Mouse (Mus musculus) skeletal muscle tissue, adult 2 months (tissue): ENCODE measurements around the gene Cdr2l.

Experiments used
- DNase-seq: peaks from one replicate; pipeline ENCODE4 v3.0.0-alpha.2; 2012; ENCODE audit warnings: low read depth, low spot score

Cdr2l gene

DNA sequence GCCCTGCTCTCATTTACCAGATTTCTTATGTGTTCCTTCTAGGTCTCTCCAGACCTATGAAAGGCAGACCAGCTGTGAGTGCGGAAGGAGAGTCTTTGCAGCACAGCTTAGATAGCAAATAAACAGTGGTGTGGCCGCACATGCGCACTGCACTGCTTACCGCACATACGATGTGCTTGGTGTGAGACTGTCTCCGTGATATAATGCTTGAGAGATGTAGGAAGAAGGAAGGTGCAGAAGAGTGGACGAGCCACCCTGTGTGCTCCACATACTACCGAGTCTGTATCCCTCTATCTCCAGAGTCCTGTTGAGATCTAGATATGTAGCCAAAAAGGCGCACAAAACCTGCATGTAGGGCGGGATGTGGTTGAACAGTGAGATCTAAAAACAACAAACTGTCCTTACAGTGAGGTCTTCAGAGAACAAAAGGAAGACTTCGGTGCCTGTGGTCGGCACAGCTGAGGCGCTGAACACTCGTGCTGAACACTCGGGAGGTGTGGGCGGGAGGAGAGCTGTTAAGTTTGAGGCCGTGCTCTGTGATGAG lies 25.2 kb downstream of the Cdr2l start:
- DNase-seq = no peak

DNA sequence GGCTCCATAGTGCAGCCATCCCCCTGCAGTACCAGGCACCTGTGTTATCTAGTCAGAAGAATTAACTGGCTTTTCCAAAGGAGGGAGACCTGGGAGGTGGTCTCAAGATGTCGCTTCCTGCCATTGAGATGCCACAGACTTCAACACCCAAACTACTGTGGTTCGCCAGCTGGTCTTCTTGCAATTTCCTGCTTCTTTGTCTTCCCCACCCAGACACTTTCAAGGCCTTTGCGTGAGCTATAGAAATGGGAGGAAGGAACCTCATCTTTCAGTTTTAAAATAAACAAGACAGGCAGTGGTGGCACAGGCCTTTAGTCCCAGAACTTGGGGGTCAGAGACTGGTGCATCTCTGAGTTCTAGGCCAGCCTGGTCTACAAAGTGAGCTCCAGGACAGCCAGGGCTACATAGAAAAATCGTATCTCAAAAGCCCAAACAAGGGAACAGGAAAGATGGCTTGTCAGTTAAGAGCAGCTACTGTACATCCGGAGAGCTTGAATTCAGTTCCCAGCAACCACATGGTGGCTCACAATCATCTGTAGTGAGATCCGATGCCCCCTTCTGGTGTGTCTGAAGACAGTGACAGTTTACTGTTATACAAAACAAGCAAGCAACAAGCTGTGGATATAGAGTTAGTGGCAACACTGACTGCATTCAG lies 26.7 kb downstream of the Cdr2l start:
- no peak for DNase-seq

DNA sequence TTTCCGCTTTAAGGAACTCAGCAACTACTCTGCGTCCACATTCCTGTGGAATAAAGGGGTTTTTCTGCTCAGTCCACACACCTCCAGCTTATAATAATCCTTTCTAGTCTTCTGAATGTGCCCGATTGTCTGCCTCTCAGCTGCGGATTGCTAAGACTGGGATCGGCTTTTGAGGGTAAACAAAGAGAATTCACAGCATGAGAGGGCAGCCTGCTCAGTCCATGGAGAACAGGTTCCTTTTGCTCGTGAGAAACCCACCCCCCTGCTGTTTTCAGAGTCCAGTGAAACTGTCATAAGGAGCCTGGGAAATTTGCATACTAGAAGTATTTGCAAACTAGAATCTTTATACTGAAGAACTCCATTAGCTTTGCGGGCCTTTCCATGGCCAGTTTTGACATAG lies 27.8 kb downstream of the Cdr2l start:
- DNase-seq = no peak

DNA sequence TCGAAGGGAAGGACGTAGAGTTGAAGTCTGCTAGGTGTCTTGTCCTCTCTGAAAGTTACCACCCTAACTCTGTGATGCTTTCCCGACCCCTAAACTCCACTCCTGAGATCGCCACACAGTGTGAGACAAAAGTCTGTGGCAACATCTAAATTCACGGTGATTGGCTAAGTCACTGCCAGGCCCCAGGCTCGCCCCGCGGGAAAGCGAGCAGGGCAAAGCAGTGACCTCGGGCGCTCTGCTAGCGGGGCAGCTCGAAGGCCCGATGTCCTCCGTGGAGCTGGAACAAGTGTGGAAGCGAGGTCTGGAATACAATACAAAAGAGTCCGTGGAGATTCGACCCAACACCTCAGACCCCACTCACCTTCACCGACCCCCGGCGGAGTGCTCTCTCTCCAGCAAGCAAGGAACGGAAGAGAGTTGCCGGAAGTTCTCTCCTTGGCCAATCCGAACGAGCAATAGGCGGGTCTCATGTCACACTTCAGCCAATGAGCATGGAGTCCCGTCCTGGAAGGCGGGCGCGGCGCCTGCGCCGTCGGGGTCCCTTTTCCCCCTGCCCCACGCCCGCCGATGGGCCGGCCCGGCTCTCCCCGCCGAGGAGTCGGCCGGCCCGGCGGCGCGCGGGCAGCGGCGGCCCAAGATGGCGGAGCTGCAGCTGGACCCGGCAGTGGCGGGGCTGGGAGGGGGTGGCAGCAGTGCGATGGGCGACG lies 38.0 kb downstream of the Cdr2l start, which contains the start of the genes Atp5h and Kctd2:
Gene Atp5h (minus strand): TSS at position 432 of the 707 bp plus-strand sequence.
Gene Kctd2 (plus strand): TSS at position 598 of the 707 bp plus-strand sequence.
- peak; percentile 96 for DNase-seq

DNA sequence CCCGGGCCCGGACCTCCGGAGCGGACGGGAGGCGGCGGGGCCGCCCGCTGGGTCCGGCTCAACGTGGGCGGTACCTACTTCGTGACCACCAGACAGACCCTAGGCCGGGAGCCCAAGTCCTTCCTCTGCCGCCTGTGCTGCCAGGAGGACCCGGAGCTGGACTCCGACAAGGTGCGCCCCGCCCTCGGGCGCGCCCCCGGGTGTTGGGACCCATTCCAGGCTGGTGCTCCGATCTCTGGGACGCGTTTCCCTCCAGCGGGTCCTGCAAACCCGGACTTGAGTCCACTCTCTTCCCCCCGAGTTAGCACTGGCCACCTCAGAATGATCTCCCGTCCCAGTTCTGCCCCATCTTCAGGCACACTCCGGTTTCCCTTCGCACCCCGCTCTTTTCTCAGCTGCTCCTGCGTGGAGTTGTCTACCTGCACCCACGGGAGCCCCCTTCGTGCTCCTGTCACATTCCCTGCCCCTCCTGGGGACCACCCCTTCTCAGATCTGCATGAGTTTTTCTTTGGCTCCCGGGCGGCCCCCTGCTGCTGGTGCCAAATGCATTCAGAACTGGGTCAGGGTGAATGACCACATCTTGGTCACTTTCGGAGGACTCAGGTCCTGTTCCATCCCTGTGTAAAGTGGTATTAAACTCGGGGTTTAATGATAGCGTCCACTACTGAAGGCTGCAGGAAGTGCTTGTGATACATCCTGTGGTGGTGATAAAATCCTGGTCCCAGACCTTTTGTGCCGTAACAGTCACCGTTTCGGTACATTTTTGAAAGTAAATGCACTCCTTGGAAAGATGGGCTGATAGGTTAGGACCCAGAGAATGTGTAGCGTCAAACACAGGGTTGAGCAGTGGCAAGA lies 38.8 kb downstream of the Cdr2l start:
- DNase-seq = no peak

DNA sequence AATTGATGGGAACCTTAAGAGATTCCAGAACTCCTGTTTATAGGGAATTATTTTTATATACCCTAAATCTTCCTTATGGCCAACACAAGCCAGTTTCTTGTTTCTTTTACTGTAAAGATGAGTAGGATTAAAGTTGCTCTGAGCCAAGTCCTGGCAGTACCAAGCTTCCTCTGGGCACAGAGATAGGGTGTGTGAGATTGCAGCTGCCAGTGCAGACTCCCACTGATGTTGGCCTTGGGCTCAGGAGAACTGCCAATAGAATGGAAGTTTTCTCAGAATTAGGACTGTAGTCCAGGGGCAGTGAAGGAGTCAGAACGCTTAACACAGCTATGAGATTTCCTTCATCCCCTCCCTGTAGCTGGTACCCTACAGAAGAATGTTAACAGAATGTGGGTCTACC lies 39.6 kb downstream of the Cdr2l start:
- DNase-seq = no peak

DNA sequence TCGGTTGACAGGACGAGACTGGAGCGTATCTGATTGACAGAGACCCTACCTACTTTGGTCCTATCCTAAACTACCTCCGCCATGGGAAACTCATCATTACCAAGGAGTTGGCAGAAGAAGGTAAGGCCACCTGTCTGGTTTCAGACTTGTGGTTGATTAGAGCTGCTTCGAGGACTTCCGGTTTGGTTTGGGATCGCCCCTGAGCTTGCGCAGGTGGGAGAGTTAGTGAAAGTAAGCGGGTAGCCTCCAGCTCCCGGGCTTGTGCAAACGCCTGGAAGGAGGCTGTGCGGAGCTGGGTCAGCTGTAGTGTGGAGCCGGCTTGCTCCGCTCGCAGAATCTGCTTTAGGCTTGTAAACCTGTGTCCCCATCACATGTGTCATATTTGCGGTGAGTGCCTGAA lies 40.3 kb downstream of the Cdr2l start:
- DNase-seq = no peak

DNA sequence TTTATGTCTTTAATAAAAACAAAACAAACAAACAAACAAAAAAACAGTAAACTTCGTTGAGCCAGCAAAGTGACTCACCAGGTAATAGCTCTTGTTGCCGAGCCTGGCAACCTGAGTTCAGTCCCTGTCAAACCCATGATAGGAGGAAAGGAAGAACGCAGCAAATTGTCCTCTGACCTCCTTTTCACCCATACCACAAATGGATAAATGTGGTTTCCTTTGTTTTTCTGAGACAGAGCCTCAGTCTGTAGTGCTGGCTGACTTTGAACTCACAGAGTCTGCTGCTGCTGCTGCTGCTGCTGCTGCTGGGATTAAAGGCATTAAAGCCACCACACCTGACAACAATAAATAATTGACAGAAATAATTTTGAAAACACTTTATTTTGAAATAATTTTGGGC lies 41.4 kb downstream of the Cdr2l start:
- no peak for DNase-seq

DNA sequence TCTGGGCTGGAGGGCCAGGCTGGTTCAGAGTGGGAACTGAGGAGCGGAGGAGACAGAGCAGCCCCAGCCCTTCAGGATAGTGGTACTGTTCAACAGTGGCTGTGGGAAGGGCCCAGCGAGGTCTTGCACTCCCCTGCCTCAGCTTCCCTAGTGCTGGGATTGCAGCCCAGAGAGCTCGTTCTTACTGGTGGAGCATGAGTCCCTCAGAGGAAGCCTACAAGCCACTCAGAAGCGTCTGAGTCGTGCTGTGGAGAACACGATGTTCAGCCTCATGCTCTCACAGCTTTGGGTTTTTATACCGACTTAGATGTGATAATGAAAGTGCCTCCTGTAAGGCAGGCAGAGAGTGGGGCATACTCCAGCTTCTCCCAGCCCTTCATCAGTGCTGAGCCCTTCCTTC lies 43.0 kb downstream of the Cdr2l start:
- no peak for DNase-seq

DNA sequence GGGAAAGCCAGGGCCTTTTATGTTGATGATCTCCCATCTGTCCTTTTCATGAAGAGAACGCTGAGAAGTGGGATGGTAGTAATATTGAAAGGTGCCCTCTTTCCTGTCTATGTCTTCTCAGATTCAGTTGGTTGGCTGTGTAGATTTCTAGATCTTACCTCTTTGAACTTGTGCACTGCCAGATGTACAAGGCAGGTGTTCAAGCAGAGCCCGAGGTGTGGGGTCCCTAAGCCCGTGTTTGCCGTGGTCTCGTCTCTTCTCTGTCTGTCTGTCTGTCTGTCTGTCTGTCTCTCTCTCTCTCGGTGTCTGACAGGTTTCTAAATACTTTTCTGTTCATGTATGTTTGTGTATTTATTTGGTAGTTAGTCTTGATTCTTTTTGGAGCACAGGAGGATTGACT lies 44.0 kb downstream of the Cdr2l start:
- no peak for DNase-seq

DNA sequence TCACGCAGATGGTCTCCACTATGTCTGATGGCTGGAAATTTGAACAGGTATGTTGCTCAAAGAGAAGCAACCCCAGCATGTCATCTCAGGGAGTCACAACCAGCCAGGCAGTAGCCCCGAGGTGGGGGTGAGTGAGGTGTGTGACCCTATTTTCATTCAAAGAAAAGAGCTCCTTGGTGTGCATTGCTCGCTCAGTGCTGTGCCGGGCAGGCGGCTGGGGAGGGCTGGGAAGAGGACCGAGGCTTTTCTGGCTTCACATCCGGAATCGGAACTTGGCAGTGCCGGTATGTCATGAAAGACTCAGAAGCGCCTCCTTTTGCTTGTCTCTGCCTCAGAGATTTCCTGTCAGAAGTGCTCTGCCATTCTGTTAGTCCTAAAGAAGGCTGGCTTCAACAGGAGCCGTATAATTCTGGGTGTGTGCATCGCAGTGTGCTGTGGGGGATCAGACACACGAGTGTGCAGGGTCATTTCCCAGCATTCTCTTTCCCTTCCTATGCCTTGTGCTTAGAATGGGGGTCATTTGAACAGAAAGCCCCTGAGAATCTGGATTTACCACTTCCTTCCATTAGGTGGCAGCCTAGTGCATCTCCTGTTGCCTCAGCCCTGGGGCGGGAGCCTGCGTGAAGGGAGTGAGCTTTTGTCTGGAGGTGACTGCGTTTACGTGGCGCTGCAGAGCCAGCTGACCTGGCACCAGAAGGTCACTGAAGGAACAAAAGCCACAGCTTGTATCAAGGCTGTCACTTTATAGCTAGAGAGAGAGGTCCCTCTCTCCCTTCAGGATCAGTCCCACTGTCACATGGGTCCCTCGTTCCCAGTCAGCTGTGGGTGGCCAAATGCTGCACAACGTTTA lies 46.0 kb downstream of the Cdr2l start:
- no peak for DNase-seq

DNA sequence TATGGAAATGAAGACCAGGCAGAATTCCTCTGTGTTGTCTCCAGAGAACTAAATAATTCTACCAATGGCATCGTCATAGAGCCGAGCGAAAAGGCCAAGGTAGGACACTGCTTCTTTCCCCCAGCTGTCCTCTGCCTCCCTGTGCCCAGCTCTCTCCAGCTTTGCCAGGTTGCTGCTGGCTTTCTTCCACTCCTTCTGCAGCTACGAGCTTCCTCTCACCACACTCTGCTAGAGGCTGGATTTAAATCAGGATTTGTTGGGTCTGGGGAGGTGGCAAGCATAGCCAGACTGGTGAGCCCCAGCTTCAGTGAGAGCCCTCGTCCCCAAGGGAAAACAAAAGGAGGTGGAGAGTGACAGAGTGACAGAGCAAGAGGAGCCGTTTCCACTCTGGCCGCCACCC lies 47.6 kb downstream of the Cdr2l start:
- no peak for DNase-seq

DNA sequence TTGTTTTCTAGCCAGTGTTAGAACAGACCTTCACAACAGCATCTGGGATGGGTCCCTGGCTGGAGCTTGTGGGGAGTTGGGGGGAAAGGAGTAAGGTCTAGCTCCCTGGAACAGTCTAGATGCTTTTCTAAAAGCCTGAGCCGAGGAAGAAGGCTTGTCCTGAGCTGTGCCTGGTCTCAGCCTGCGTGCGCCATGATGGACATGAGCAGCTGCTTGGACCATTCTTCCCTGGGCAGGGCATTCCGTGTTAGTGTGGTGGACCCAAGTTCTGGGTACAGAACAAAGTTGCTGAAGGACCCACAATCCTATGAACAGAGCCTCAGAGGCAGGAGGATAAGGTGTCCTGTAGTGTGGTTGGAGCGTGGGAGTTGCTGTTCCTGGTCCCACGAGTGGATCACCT lies 48.8 kb downstream of the Cdr2l start:
- no peak for DNase-seq

DNA sequence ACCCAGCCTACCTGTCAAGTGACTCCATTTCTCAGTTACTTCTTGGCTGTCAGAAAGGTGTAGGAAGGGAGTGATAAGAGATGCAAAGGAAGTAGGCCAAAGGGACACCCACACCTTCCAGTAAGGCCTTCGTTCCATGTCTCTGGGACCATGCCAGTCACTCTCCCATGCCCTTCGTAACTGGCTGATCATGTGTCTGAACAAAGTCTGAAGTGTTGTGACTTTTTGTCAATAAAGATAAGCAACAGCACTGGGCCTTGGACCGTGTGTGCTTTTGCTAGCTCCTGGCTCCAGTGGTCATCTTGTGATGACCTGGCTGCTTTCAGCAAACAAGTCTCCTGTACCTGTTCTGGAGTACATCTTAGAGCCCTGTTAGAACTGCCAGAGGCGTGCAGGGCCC lies 51.1 kb downstream of the Cdr2l start:
- DNase-seq = no peak

DNA sequence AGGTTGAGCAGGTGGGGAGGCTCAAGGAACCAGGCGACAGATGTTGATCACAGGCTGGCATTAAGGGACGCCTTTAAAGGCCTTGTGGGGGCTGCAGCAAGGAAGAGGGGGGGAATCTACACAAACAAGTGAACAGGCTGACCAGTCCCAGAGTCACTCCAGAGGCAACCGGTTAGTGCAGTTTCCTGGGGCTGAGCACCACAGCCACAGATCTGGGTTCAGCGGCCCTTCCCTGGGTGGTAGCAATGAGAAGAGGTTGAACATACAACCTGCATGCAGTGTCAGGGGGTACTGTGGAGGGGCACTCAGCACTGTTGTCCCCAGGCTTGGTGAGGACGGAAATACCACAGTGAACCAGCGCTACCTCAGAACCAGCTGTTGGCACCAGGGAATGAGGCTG lies 51.6 kb downstream of the Cdr2l start:
- no peak for DNase-seq

DNA sequence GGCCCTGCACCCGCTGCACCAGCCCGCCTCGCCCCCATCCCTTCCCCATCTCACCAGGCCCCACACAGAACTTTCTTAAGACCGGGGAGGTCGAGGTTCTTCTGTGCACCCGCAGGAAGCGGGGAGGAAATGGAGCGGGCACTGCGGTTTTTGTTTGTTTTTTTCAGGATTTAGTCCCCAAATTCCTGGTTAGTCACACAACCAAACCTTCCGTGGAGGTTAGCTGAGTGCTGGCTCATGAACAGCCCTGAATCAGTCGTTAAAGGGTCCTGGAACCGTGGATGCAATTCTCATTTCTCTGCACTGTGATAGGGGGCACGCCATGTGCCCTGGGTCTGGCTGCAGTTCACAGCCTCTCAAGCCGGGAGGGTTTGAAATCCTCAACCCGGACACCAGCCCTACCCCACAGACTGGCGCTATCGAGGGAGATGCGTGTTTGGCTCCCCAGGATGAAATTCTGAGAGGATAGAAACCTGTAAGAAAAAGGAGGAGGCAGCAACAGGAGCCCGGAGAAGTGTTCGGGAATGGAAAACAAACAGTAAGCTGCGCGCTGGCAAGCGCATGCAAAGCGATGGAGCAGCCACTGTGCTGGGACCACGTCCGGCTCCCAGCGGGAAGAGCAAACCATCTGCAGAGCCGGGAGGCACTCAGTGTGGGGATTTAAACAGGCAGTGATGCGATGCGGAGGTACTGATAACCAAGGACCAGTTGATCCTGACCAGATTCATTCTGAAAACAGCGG lies 54.1 kb downstream of the Cdr2l start:
- DNase-seq = no peak

DNA sequence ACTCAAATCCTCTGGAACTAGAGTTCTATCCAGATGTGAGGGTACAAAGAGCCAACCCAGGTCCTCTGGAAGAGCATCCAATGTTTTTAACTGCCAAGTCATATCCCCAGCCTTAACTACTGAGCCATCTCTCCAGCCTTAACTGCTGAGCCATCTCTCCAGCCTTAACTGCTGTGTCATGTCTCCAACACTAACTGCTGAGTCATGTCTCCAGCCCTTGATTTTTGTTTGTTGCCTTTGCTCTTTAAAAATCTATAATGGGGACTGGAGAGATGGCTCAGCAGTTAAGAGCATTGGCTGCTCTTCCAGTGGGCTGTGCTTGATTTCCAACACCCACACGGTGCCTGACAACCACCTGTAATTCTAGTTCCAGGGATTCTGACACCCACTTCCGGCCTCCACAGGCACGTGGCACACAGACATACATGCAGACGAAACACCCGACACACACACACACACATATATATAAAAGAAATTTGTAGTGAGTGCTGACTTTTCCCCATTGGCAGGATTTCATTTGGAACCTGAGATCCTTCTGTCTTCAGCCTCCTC lies 55.9 kb downstream of the Cdr2l start:
- no peak for DNase-seq

DNA sequence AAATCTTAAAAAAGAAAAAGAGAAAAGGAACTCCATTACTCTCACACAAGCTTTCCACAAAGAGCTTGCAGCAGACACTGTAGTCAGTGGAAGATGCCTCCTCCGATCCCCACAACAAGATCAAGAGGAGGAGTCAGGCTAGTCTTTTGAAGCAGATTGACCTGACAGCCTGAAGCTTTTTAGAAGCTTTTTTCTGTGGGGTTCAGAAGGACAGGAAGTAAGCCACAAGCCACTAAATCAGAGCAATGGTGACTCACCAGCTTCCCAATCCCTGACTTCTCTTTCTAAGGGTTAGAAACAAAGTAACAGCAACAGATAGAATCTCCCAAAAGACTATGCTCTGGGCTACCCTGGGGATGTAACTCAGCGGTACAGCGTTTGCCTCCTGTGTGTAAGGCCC lies 57.6 kb downstream of the Cdr2l start:
- DNase-seq = no peak

DNA sequence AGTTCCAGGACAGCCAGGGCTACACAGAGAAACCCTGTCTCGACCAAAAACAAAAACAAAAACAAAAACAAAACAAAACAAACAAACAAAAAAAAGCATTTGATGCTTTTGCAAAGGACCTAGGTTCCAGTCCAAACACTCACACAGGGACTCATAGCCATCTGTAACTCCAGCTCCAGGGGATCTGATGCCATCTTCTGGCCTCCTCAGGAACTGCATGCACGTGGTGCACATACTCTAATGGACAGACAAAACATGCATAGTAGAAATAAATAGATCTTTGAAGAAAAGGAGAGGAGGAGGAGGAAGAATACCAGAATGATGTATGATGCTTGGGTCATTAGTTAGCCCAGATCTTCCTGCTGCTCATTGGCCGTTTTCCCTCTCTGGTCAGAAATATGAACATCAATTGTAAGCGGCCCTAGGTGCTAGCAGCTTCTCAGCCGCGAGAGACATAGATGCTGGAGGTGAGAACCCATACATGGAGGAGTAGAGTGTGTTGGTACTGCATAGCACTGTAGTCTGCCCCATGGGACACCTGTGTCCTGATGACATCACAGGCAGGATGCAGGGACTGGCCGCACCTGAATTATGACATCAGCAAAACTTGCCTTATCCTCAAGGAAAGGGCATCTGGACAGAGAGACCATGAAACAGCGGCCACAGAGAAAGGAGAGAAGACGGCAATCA lies 58.3 kb downstream of the Cdr2l start, which contains the start of gene Trim80:
Gene Trim80 (plus strand): TSS at position 640 of the 690 bp plus-strand sequence.
- no peak for DNase-seq

DNA sequence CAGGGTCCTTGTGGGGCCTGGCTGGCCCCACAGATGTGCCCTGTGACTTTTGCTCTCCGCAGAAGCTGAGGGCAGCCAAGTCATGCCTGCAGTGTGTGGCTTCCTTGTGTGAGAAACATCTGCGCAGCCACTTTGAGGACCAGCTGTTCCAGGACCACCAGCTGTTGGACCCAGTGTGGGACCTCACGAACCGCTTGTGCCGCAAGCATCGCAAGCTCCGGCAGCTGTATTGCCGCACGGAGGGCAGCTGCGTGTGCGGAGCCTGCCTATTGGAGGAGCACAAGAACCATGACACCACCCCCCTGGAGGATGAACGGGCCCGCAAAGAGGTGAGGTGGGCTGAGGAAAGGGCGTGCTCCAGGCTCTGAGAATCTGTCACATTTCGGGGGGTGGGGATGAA lies 59.7 kb downstream of the Cdr2l start:
- DNase-seq = no peak
